Mouse (Mus musculus) liver, embryonic 14.5 days (tissue): Measurements from ENCODE around the gene Cntn1. TPM values are rescaled to one million over a fixed set of nuclear protein-coding genes. Genes with fewer than 3 reads are reported as not detected.

Source experiments
- ATAC-seq: fragments of 200-750 bp; cut with Nextera tagmentation; 2 replicates; pipeline ENCODE4 v1.8.0; 2017; ENCODE audit warnings: moderate number of reproducible peaks, mild to moderate bottlenecking, moderate library complexity; ENCODE audit not compliant: insufficient read depth
- DNase-seq, 3 experiments: peaks; one replicate each; pipeline ENCODE4 v3.0.0-alpha.2; 2012 to 2013; ENCODE audit warnings: low read depth in 3 of 3, low spot score in 3 of 3
- H3K27ac ChIP-seq: fragments of 300-500 bp; sonication (generic); 2 replicates; pipeline ENCODE4 v1.5.1; 2014; ENCODE audit warnings: moderate library complexity, mild to moderate bottlenecking, control low read depth, inconsistent platforms
- H3K27me3 ChIP-seq: fragments of 300-500 bp; sonication (generic); 2 replicates; pipeline ENCODE4 v1.6.1; 2014; ENCODE audit warnings: mild to moderate bottlenecking, low read length, moderate library complexity; ENCODE audit not compliant: control insufficient read depth, insufficient read depth
- H3K36me3 ChIP-seq: fragments of 300-500 bp; sonication (generic); replicated peaks from 2 replicates; pipeline ENCODE4 v1.6.1; 2014; ENCODE audit warnings: low read depth; ENCODE audit not compliant: control insufficient read depth, insufficient read depth
- H3K4me1 ChIP-seq, 2 experiments: fragments of 200-500 bp in 1 of 2; fragments of 300-500 bp in 1 of 2; sonication (generic) in 1 of 2; replicated peaks; 2 replicates each; pipeline ENCODE4 v1.6.1; 2012 to 2014; ENCODE audit warnings: antibody characterized with exemption in 1 of 2, inconsistent platforms in 1 of 2, low read length in 1 of 2; ENCODE audit not compliant: control insufficient read depth in 2 of 2, insufficient read depth in 2 of 2
- H3K4me2 ChIP-seq: fragments of 300-500 bp; sonication (generic); 2 replicates; pipeline ENCODE4 v1.6.1; 2014; ENCODE audit warnings: low read depth, mild to moderate bottlenecking, control low read depth, moderate library complexity
- H3K4me3 ChIP-seq, 2 experiments: fragments of 200-500 bp in 1 of 2; fragments of 300-500 bp in 1 of 2; sonication (generic) in 1 of 2; 2 replicates each; pipeline ENCODE4 v1.5.1; 2012 to 2014; ENCODE audit warnings: low read depth in 2 of 2, low read length in 2 of 2, mild to moderate bottlenecking in 2 of 2, control low read depth in 1 of 2, inconsistent platforms in 1 of 2, moderate library complexity in 1 of 2; ENCODE audit not compliant: insufficient read depth in 1 of 2
- H3K9ac ChIP-seq: fragments of 300-500 bp; sonication (generic); replicated peaks from 2 replicates; pipeline ENCODE4 v1.6.1; 2014; ENCODE audit warnings: mild to moderate bottlenecking, control low read depth, moderate library complexity
- H3K9me3 ChIP-seq: fragments of 300-500 bp; sonication (generic); 2 replicates; pipeline ENCODE4 v1.6.1; 2016; ENCODE audit warnings: low read length, mixed read lengths; ENCODE audit not compliant: control insufficient read depth
- CTCF ChIP-seq: IDR thresholded peaks from 2 replicates; pipeline ENCODE4 v1.5.1; 2016; ENCODE audit warnings: antibody characterized with exemption, low read depth, control low read depth
- EP300 ChIP-seq: IDR thresholded peaks from 2 replicates; pipeline ENCODE4 v1.6.1; 2016; ENCODE audit warnings: antibody characterized with exemption, low read depth
- WGBS: fragments of 180-500 bp; shearing (Covaris S2); extraction: QIAGEN DNeasy Blood & Tissue Kit; methylation state at CpG from one replicate; pipeline ENCODE4 v1.1.7; 2014; ENCODE audit not compliant: insufficient replicate concordance; 5-methylcytosine and 5-hydroxymethylcytosine counted together
- polyA plus RNA-seq, 2 experiments: library from polyadenylated mRNA; depleted of rRNA in 1 of 2; stranded (reverse) in 1 of 2; unstranded in 1 of 2; fragments of >200 nt; fragmentation: Nextera tagmentation in 1 of 2; extraction: Ambion mirVana in 1 of 2; gene quantifications; 2 replicates each; pipeline versions ENCODE4 v1.2.1 to v1.2.3; 2012 to 2014

Cntn1 gene
- polyA plus RNA-seq, 2 experiments, result 0.02 TPM; not detected in 1

GRCm38 (mm10) chr15:92175739-92176138 lies 124.8 kb downstream of the Cntn1 start:
- H3K4me1 ChIP-seq, result no peaks in the 10 kb centered on the region
- H3K4me3 ChIP-seq, result no peak overlapping the region
- no peaks in the 10 kb centered on the region for H3K9me3 ChIP-seq
- TF ChIP-seq CTCF, result no peak
- TF ChIP-seq EP300, result no peak
- no peaks in the 10 kb centered on the region for H3K36me3 ChIP-seq
- ATAC-seq (no peak), DNase-seq (no peak)
- H3K4me2 ChIP-seq, result no peak overlapping the region
- 53% methylated on average over 2 of the region's 2 CpGs for WGBS
- H3K27me3 ChIP-seq, result no peaks in the 10 kb centered on the region
- H3K27ac ChIP-seq, result no peak overlapping the region
- H3K9ac ChIP-seq, result no peak overlapping the region

- no peak for ATAC-seq
- WGBS, result 72% methylated on average over 9 of the region's 9 CpGs
- H3K4me1 ChIP-seq, result no peaks in the 10 kb centered on the region
These were observed 126.4 kb downstream of the Cntn1 start for GRCm38 (mm10) chr15:92177413-92177812.

GRCm38 (mm10) chr15:92185484-92185883 lies 134.5 kb downstream of the Cntn1 start:
- no peak for ATAC-seq
- Histone ChIP-seq H3K9ac (no peak overlapping the region), H3K4me2 (no peak overlapping the region), H3K4me3 (no peak overlapping the region), H3K36me3 (no peaks in the 10 kb centered on the region), H3K9me3 (no peaks in the 10 kb centered on the region), H3K27ac (no peak overlapping the region), H3K27me3 (no peaks in the 10 kb centered on the region), H3K4me1 (no peaks in the 10 kb centered on the region)
- DNase-seq, result no peak
- no peak for TF ChIP-seq EP300
- no peak for TF ChIP-seq CTCF
- 69% methylated on average over 2 of the region's 2 CpGs for WGBS

More at GRCm38 (mm10) chr15:92177413-92177812, 126.4 kb downstream of the Cntn1 start:
- H3K27me3 ChIP-seq, result no peaks in the 10 kb centered on the region
- H3K4me3 ChIP-seq, result no peak overlapping the region
- no peaks in the 10 kb centered on the region for H3K9me3 ChIP-seq
- no peak overlapping the region for H3K4me2 ChIP-seq
- no peak overlapping the region for H3K9ac ChIP-seq
- no peak for TF ChIP-seq EP300
- H3K36me3 ChIP-seq, result no peaks in the 10 kb centered on the region
- no peak for DNase-seq
- no peak overlapping the region for H3K27ac ChIP-seq

- no peak overlapping the region for H3K4me2 ChIP-seq
- H3K9ac ChIP-seq, result no peak overlapping the region
- no peak overlapping the region for H3K27ac ChIP-seq
- H3K27me3 ChIP-seq, result no peaks in the 10 kb centered on the region
- no peaks in the 10 kb centered on the region for H3K9me3 ChIP-seq
- no peak overlapping the region for H3K4me3 ChIP-seq
- ATAC-seq, result no peak
- H3K36me3 ChIP-seq, result no peaks in the 10 kb centered on the region
- no peaks in the 10 kb centered on the region for H3K4me1 ChIP-seq
- 39% methylated on average over 2 of the region's 2 CpGs for WGBS
- DNase-seq, result no peak
- TF ChIP-seq CTCF (no peak), EP300 (no peak)
These were observed 139.0 kb downstream of the Cntn1 start for GRCm38 (mm10) chr15:92190000-92190399.

GRCm38 (mm10) chr15:92200326-92200985 lies 149.5 kb downstream of the Cntn1 start:
- Histone ChIP-seq H3K27me3 (no peaks in the 10 kb centered on the region), H3K9ac (no peak overlapping the region), H3K9me3 (no peaks in the 10 kb centered on the region), H3K4me1 (no peaks in the 10 kb centered on the region), H3K4me2 (no peak overlapping the region), H3K27ac (no peak overlapping the region), H3K36me3 (no peaks in the 10 kb centered on the region), H3K4me3 (no peak overlapping the region)
- 50% methylated on average over 6 of the region's 6 CpGs for WGBS
- no peak for ATAC-seq
- TF ChIP-seq CTCF (no peak), EP300 (no peak)
- no peak for DNase-seq
